Mouse (Mus musculus): ENCODE data around the gene Lpar3. TPM values are rescaled to one million over a fixed set of nuclear protein-coding genes. Genes with fewer than 3 reads are reported as not detected.

Lpar3 gene
- polyA plus RNA-seq, 1 experiment from 2014 or later = 2.4 TPM

GRCm38 (mm10) chr3:146276026-146276409, 55.3 kb downstream of the Lpar3 start:
- ATAC-seq (ENCODE audit: insufficient read depth, low FRiP score, low TSS enrichment) (no peak), DNase-seq (ENCODE audit: low spot score) (no peak)
- no peak overlapping the region for H3K4me3 ChIP-seq (ENCODE audit: low read depth, low read length)
- 41% methylated on average over 4 of the region's 4 CpGs for WGBS
- H3K9me3 ChIP-seq (ENCODE audit: control insufficient read depth, low read length) = no peaks in the 10 kb centered on the region
- no peak overlapping the region for H3K27ac ChIP-seq (ENCODE audit: low read depth, low read length)
- no peak overlapping the region for H3K4me2 ChIP-seq (ENCODE audit: low read depth)
- no peaks in the 10 kb centered on the region for H3K27me3 ChIP-seq (ENCODE audit: control insufficient read depth, insufficient read depth, low read length)
- no peak overlapping the region for H3K9ac ChIP-seq (ENCODE audit: low read length)
- H3K36me3 ChIP-seq (ENCODE audit: control insufficient read depth, insufficient read depth, low read length) = no peaks in the 10 kb centered on the region
- H3K4me1 ChIP-seq (ENCODE audit: control insufficient read depth, insufficient read depth, low read length) = no peaks in the 10 kb centered on the region; the same call in 1 of the 2 replicates

DNA sequence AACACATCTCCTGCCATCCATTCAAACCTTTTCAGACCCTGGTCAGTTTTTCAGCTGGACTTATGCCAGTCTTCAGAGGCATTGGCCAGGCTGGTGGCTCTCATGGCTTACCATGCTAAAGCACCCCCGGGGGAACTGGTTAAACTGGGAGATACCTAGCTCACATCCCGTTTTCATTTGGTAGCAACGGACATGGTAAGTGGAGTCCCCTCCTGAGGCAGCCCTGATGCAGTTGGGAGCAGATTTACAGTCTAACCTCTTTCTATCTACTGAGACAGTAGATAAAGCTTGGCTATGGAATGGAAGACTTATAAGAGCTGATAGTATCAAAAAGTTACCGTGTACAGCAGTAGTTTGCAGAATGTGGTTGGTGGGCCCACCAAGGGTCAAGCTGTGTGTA, 56.2 kb downstream of the Lpar3 start:
- 89% methylated on average over 4 of the region's 4 CpGs for WGBS
- H3K27me3 ChIP-seq (ENCODE audit: control insufficient read depth, insufficient read depth, low read length) = no peaks in the 10 kb centered on the region
- no peak for DNase-seq (ENCODE audit: low spot score)

GRCm38 (mm10) chr3:146277456-146277855, 56.7 kb downstream of the Lpar3 start:
- no peaks in the 10 kb centered on the region for H3K36me3 ChIP-seq (ENCODE audit: control insufficient read depth, insufficient read depth, low read length)
- no peaks in the 10 kb centered on the region for H3K27me3 ChIP-seq (ENCODE audit: control insufficient read depth, insufficient read depth, low read length)
- H3K4me2 ChIP-seq (ENCODE audit: low read depth) = no peak overlapping the region
- DNase-seq (ENCODE audit: low spot score) = no peak
- H3K4me1 ChIP-seq (ENCODE audit: control insufficient read depth, insufficient read depth, low read length) = no peaks in the 10 kb centered on the region; the same call in 1 of the 2 replicates
- no peak overlapping the region for H3K9ac ChIP-seq (ENCODE audit: low read length)
- H3K4me3 ChIP-seq (ENCODE audit: low read depth, low read length) = no peak overlapping the region
- no peaks in the 10 kb centered on the region for H3K9me3 ChIP-seq (ENCODE audit: control insufficient read depth, low read length)
- H3K27ac ChIP-seq (ENCODE audit: low read depth, low read length) = no peak overlapping the region
- no peak for ATAC-seq (ENCODE audit: insufficient read depth, low FRiP score, low TSS enrichment)
- WGBS = 77% methylated on average over 11 of the region's 11 CpGs

More for the DNA sequence above, 56.2 kb downstream of the Lpar3 start:
- ATAC-seq (ENCODE audit: insufficient read depth, low FRiP score, low TSS enrichment) = no peak
- Histone ChIP-seq H3K27ac (ENCODE audit: low read depth, low read length) (no peak overlapping the region), H3K9me3 (ENCODE audit: control insufficient read depth, low read length) (no peaks in the 10 kb centered on the region), H3K9ac (ENCODE audit: low read length) (no peak overlapping the region), H3K4me2 (ENCODE audit: low read depth) (no peak overlapping the region), H3K4me3 (ENCODE audit: low read depth, low read length) (no peak overlapping the region), H3K4me1 (ENCODE audit: control insufficient read depth, insufficient read depth, low read length) (no peaks in the 10 kb centered on the region; the same call in 1 of the 2 replicates), H3K36me3 (ENCODE audit: control insufficient read depth, insufficient read depth, low read length) (no peaks in the 10 kb centered on the region)

DNA sequence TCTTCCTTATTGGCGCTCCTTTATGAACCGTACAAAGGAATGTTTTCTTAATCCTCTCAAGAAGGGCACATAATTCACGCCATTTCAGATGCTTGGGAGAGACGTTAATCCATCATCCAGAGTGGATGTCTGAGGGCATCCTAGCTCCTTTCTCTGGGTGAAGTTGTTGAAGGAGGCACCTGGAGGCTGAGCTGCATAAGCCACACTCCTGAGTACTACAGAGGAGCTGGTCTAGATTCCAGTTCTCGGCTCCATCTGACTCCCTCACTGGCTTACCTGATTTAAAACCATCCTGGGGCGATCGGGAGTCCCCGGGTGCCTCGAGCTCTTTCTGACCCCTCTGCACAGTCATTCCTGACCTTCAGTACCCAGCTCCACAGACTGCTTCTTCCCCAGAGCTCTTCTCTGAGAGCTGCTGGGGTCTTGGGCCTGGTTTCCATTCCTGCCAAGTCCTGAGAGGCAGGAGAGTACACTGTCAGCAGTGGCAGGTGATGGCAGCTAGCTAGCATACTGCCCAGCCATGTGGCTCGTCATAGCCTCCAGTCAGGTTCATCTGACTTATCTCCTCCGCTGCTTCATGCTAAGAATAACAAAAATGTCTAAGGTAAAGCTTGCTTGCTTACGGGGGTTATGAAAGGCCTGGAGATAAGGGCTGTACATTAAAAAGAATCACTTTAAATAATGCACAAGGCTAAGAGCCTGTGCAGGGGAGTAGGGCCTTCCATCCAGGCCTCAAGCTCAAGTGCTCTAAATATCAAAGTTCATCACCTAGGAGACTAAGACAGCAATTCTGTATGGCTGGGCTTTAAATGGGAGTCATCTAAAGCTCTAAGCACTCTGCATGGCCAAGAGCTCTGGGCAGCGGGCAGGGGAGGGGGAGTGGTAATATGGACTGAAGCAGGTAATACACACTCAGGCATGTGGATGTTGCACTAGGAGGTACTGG, 57.7 kb downstream of the Lpar3 start:
- no peaks in the 10 kb centered on the region; the same call in 1 of the 2 replicates for H3K4me1 ChIP-seq (ENCODE audit: control insufficient read depth, insufficient read depth, low read length)
- no peak overlapping the region for H3K27ac ChIP-seq (ENCODE audit: low read depth, low read length)
- no peaks in the 10 kb centered on the region for H3K27me3 ChIP-seq (ENCODE audit: control insufficient read depth, insufficient read depth, low read length)
- no peak overlapping the region for H3K4me2 ChIP-seq (ENCODE audit: low read depth)
- no peaks in the 10 kb centered on the region for H3K9me3 ChIP-seq (ENCODE audit: control insufficient read depth, low read length)
- ATAC-seq (ENCODE audit: insufficient read depth, low FRiP score, low TSS enrichment) (no peak), DNase-seq (ENCODE audit: low spot score) (no peak)
- H3K9ac ChIP-seq (ENCODE audit: low read length) = no peak overlapping the region
- H3K4me3 ChIP-seq (ENCODE audit: low read depth, low read length) = no peak overlapping the region
- 61% methylated on average over 13 of the region's 13 CpGs for WGBS
- H3K36me3 ChIP-seq (ENCODE audit: control insufficient read depth, insufficient read depth, low read length) = no peaks in the 10 kb centered on the region

DNA sequence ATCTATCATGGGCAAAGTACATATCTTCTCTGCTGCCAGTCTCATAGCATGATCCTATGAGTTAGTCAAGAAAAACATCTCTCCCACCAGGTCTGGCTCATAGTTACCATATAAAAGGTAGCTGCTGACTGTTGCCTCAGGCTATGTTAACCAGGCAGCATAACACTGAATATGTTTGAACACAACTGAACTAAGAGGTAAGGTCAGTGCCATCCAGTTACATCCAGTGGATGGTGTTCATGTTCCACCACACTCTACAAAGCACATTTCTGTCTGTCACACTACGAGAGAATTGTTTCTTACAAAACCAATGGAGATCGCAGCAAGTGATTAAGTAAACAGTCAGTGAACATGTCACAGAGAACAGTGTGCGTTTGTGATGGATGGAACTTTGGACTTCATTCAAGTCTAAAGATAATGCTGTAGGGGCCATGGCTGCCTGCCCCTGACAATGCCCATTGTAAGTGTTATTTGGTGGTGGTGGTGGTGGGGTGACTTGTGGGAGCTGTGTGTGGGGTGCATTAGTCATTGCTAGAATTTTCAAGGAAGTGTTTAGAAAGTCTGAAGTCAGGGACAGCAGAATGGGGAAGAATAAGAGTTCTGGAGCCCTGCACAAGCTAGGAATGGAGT, 63.1 kb downstream of the Lpar3 start:
- Histone ChIP-seq H3K27me3 (ENCODE audit: control insufficient read depth, insufficient read depth, low read length) (no peaks in the 10 kb centered on the region), H3K36me3 (ENCODE audit: control insufficient read depth, insufficient read depth, low read length) (no peaks in the 10 kb centered on the region), H3K9ac (ENCODE audit: low read length) (no peak overlapping the region), H3K9me3 (ENCODE audit: control insufficient read depth, low read length) (no peaks in the 10 kb centered on the region), H3K4me1 (ENCODE audit: control insufficient read depth, insufficient read depth, low read length) (no peaks in the 10 kb centered on the region), H3K4me2 (ENCODE audit: low read depth) (no peak overlapping the region), H3K4me3 (ENCODE audit: low read depth, low read length) (no peak overlapping the region), H3K27ac (ENCODE audit: low read depth, low read length) (no peak overlapping the region)
- DNase-seq (ENCODE audit: low spot score) (no peak), ATAC-seq (ENCODE audit: insufficient read depth, low FRiP score, low TSS enrichment) (no peak)
- 71% methylated on average over 3 of the region's 3 CpGs for WGBS

DNA sequence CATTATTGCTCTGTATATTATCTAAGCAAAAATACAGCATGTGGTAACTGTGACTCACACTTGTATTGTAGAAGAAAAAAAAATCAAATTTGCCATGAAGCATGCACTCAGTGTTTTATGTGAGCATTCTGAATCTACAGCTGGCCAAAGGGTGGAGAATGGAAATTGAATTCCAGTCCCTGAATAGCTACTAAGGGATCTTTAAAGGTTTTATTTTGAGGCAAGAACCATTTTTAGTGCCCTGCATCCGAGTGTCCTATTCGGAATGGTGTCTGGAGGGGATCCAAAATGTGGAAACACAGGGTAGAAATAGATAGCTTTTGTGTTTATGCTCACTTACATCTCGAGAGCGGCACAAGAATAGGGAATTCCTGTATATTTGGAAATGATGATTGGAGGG, 65.4 kb downstream of the Lpar3 start:
- H3K36me3 ChIP-seq (ENCODE audit: control insufficient read depth, insufficient read depth, low read length) = no peaks in the 10 kb centered on the region

GRCm38 (mm10) chr3:146291928-146292327, 71.2 kb downstream of the Lpar3 start:
- whole genome bisulfite sequencing = 72% methylated on average over 3 of the region's 3 CpGs

More for the DNA sequence above, 65.4 kb downstream of the Lpar3 start:
- ATAC-seq (ENCODE audit: insufficient read depth, low FRiP score, low TSS enrichment) (no peak), DNase-seq (ENCODE audit: low spot score) (no peak)
- Histone ChIP-seq H3K27me3 (ENCODE audit: control insufficient read depth, insufficient read depth, low read length) (no peaks in the 10 kb centered on the region), H3K4me1 (ENCODE audit: control insufficient read depth, insufficient read depth, low read length) (no peaks in the 10 kb centered on the region), H3K4me3 (ENCODE audit: low read depth, low read length) (no peak overlapping the region), H3K9me3 (ENCODE audit: control insufficient read depth, low read length) (no peaks in the 10 kb centered on the region), H3K4me2 (ENCODE audit: low read depth) (no peak overlapping the region), H3K9ac (ENCODE audit: low read length) (no peak overlapping the region), H3K27ac (ENCODE audit: low read depth, low read length) (no peak overlapping the region)
- 86% methylated on average over 4 of the region's 4 CpGs for WGBS

GRCm38 (mm10) chr3:146292515-146292914, 71.8 kb downstream of the Lpar3 start:
- Histone ChIP-seq H3K9ac (ENCODE audit: low read length) (no peak overlapping the region), H3K27me3 (ENCODE audit: control insufficient read depth, insufficient read depth, low read length) (no peaks in the 10 kb centered on the region), H3K4me3 (ENCODE audit: low read depth, low read length) (no peak overlapping the region), H3K4me1 (ENCODE audit: control insufficient read depth, insufficient read depth, low read length) (no peaks in the 10 kb centered on the region), H3K27ac (ENCODE audit: low read depth, low read length) (no peak overlapping the region), H3K36me3 (ENCODE audit: control insufficient read depth, insufficient read depth, low read length) (no peaks in the 10 kb centered on the region), H3K4me2 (ENCODE audit: low read depth) (no peak overlapping the region), H3K9me3 (ENCODE audit: control insufficient read depth, low read length) (no peaks in the 10 kb centered on the region)
- 87% methylated on average over 5 of the region's 5 CpGs for WGBS
- no peak for DNase-seq (ENCODE audit: low spot score)
- no peak for ATAC-seq (ENCODE audit: insufficient read depth, low FRiP score, low TSS enrichment)

More at GRCm38 (mm10) chr3:146291928-146292327, 71.2 kb downstream of the Lpar3 start:
- H3K36me3 ChIP-seq (ENCODE audit: control insufficient read depth, insufficient read depth, low read length) = no peaks in the 10 kb centered on the region
- no peaks in the 10 kb centered on the region for H3K4me1 ChIP-seq (ENCODE audit: control insufficient read depth, insufficient read depth, low read length)
- no peak overlapping the region for H3K9ac ChIP-seq (ENCODE audit: low read length)
- no peak for DNase-seq (ENCODE audit: low spot score)
- no peaks in the 10 kb centered on the region for H3K9me3 ChIP-seq (ENCODE audit: control insufficient read depth, low read length)
- H3K27me3 ChIP-seq (ENCODE audit: control insufficient read depth, insufficient read depth, low read length) = no peaks in the 10 kb centered on the region
- H3K27ac ChIP-seq (ENCODE audit: low read depth, low read length) = no peak overlapping the region
- ATAC-seq (ENCODE audit: insufficient read depth, low FRiP score, low TSS enrichment) = no peak
- no peak overlapping the region for H3K4me3 ChIP-seq (ENCODE audit: low read depth, low read length)
- no peak overlapping the region for H3K4me2 ChIP-seq (ENCODE audit: low read depth)
